Mouse (Mus musculus): ENCODE results near the gene Tsga10. TPM values are rescaled to one million over a fixed set of nuclear protein-coding genes. Genes with fewer than 3 reads are reported as not detected.

Tsga10 gene
- total RNA-seq, 2 experiments from 2014 or later = 5.7 to 10.6 TPM

DNA sequence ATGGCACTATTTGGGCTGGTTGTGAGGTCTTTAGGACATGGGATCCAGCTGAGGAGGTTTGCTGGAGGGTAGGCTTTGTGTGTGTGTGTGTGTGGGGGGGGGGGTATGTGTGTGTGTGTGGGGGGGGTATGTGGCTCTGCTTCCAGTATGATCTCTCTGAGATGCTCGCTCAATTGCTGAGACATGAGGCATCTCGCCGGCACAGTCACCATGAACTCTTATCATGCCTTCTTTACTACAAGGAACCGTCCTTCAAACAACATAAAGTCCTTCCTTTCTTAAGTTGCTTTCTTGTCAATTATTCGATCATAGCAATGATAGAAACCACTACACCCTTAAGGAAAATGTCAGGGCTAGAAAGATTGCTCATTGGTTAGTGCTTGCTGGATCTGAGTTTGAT lies 155.1 kb downstream of the Tsga10 start:
- no peak overlapping the region for H3K4me3 ChIP-seq
- DNase-seq = no peak
- H3K27ac ChIP-seq = no peak overlapping the region
- intact Hi-C loops (cut with DNase I) = no loop called here
- no peak for TF ChIP-seq CTCF (IDR thresholded peaks at IDR 0.05)

DNA sequence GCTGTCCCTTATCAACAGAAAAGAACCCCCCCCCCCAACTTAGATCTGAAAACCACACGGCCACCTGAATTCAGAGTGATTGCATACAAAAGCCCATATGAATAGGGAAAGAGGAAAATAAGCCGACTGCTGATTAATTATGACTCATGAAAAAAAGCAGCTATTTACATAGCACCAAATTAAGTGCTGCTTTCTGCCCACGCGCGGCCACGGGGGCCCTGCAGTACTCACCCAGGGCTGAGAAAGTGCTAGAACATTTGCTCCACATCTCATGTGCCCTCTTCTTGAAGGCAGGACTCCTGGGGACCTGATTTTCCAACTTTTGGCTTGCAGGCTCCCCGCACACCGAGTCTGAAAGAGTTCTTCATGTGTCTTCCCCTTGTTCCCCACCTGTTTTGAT lies 156.5 kb downstream of the Tsga10 start:
- intact Hi-C loops (cut with DNase I) = no loop called here
- no peak for DNase-seq
- Histone ChIP-seq H3K27ac (no peak overlapping the region), H3K4me3 (no peak overlapping the region)
- no peak for TF ChIP-seq CTCF (IDR thresholded peaks at IDR 0.05)

DNA sequence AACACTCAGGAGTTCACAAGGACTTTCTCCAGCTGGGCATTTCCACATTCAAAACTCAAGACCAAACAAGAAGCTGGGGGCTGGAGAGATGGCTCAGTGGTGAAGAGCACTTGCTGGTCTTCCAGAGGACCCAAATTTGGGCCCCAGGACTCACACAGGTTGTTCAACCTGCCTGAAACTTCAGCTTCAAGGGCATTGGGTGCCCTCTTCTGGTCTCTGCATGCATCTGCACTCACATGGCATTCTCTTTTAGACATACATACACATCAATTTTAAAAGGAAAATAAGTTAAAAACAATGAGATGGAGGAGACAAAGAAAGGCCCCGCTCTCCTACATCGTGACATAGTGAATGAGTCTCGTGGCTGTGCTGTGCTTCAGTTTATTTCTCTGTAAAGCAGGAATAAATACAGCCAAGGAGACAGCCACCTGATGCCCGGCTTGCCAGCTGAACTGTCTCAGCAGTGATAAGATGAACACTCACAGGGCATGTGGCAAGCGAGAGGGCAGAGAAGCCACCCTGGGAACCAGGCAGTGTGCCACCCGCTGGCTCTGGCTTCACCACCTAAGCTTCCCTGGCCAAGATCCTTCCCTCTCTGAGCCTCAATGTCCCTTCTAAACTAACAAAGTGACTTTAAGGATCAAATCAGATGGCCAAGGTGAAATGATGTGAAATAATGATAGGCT lies 157.8 kb downstream of the Tsga10 start:
- no peak for TF ChIP-seq CTCF (IDR thresholded peaks at IDR 0.05)
- no peak for DNase-seq
- intact Hi-C loops (cut with DNase I) = no loop called here

More for the DNA sequence above, 157.8 kb downstream of the Tsga10 start:
- no peak overlapping the region for H3K4me3 ChIP-seq
- H3K27ac ChIP-seq = no peak overlapping the region

Other genes starting within 250 kb of the Tsga10 start
- under 1 TPM; 0.22 to 0.31 TPM for gene 2010300C02Rik, start 146.3 kb downstream of the Tsga10 start, total RNA-seq (2021)
- 10 to 100 TPM in 1 of 2 experiments, 1 to 10 TPM in 1; 7.7 to 10.3 TPM for gene Lipt1, start 5.3 kb upstream of the Tsga10 start, total RNA-seq (2021)
- gene Mitd1, start 24.0 kb upstream of the Tsga10 start, total RNA-seq (2021) = 1 to 10 TPM; 1.7 to 2.4 TPM
- gene Mrpl30, start 24.0 kb upstream of the Tsga10 start, total RNA-seq (2021) = 100 to 1,000 TPM; 265 to 300 TPM
- not detected for gene Lyg2, start 50.1 kb upstream of the Tsga10 start, total RNA-seq (2021)
- gene Lyg1, start 91.3 kb upstream of the Tsga10 start, total RNA-seq (2021) = not detected
- gene Txndc9, start 131.5 kb upstream of the Tsga10 start, total RNA-seq (2021) = 10 to 100 TPM; 34.1 to 34.2 TPM
- gene Eif5b, start 131.6 kb upstream of the Tsga10 start, total RNA-seq (2021) = 10 to 100 TPM; 42.9 to 44.5 TPM

All from gastrocnemius, adult 2 months (tissue).